Mouse (Mus musculus) brain, adult 2 months (tissue): ENCODE results near the gene Asprv1.
A peak's percentile ranks its signal among the peaks of the same experiment; 100 is the strongest.

Source experiments
- DNase-seq: peaks from one replicate; pipeline ENCODE4 v3.0.0; 2011; ENCODE audit warnings: low read depth, low spot score

Gene Asprv1

DNA sequence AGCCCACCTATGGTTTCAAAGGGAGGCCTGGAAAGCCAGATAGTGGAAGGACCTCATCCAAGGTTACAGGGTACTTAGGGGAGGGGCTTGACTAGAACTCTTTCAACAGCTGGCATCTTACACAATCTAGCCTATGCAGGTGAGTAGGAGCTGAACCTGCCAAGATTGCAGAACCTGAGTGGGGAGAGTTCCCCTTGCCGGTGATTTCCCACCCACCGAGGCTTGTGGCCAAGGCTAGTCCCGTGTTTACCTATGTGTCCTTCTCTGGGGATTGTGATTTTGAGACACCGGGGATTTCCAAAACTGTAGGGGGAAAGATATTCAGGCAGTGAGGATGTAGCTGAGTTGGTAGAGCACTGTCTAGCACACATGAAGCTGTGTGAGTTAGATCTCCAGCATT lies 12.7 kb upstream of the Asprv1 start:
- no peak for DNase-seq

DNA sequence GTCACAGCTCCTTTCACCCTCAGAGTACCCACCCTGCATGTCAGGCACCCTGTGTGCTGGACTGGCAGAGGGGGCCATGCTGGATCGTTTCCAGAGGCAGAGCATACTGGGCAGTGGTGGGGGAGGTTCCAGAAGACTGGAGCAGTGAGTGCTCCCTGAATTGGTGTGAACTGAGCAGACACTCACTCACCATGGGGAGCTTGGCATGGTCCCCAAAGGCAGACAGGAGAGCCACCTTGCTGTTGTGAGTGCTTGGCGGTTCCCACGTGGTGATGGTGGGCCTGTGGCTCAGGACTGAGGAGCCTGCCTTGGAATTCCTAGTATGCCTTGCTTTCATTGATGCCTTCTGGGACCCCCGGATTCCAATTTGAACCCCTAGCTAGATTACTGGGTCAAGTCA lies 4.8 kb upstream of the Asprv1 start:
- no peak for DNase-seq

DNA sequence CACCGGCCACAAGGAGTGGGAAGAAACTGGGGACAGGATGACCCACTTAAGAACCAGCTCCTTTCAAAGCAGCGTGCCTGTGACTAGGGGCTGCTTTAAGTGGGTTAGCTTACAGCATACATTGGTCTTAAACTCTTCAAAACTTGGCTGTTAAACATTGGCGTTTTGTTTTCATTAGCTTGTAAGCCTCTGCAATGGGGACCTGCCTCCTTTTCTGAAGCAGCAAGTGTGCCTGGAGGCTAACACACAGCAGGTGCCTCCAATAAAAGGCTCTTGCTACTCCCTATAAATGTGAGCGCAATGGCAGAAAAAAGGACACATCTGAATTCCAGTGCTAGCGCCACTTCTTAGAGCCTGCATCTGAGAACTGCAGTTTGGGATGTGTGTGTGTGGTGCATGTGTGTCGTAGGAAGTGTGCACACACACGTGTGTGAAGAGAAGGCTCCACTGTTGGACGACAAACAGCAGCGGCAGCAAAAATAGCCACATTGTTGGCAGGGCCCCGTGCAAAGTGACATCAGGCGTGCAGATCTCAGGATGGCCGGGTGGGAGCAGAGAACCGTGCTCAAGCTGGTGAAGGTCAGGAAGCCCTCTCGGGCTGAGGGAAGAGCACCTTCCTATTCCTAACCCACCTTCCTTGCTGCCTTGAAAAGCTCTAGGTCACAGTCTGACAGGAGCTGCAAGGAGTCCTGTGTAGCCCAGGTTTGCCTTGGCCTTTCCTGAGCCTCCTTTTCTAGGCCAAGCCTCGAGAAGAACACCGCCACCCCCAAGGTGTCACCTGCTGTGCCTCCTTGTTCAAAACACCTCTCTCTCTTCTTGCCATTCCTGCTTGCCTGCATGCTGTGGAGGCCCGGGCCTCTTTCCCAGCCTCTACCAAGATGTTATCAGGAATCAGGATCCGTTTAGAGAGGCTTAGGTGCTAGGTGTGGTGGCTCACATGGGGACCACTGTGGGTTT lies 3.6 kb upstream of the Asprv1 start:
- peak; percentile 86 for DNase-seq

DNA sequence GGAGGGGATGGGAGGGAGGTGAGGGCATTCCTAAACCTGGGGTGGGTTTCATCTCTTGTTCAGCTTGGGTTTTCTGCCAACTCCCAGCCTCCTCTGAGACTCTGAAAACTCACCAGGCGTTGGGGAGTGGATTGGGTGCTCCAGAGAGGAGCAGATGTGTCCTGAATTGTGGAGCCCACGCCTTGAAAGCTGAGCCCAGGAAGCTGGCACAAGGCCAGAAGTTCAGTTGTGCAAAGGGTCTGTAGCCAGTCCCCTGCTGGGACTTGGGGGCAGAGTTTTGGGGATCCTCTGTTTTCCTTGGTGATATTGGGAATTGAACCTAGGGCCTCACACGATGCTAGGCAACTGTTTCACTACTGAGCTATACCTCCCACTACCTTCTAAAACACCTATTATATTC lies 2.2 kb downstream of the Asprv1 start:
- DNase-seq = peak; percentile 37

DNA sequence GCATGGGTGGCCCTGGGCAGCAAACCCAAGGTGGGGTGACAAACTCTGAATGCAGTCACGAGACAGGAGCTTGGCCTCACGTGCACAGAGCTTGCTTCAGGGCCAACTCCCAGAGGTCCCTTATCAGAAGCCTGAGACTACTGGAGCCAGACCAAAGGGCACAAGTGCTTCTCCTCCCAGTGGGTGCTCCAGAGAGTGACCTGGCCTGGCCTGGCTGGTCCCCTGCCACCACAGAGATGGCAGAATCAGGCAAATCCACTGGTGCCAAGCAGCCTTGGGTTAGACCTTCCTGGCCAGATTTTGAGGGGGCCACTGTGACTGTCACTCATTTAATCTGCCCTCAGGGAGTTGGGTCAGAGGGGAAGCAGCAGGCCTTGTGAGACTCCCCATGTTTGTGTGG lies 8.5 kb downstream of the Asprv1 start:
- DNase-seq = no peak

DNA sequence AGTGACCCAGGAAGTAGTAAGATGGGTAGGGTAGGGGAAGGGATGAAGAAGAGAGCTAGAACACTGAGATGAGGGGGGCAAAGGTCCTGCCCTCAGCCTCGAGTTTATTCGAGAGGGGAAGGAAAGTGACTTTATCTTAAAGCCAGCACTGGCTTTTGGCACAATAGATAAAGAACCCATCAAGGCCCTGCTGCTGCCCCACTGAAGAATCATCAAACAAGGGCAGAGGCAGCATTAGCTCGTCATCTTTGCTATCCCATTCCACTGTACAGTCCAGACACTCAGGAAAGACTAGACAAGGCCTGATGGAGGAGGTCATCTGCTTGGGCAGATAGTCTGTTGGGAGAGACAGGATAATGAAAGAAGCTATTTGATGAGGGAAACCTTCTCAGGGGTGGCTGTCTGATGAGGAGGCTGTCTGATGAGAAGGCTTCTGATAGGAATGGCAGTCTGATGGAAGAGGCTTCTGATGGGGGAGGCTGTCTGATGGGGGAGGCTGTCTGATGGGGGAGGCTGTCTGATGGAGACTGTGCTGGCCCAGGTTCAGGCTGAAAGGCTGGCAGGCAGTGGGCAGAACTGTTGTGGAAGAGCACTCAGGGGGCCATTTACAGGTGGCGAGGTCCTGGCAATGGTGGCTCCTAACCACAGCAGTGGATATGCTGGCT lies 9.3 kb downstream of the Asprv1 start:
- no peak for DNase-seq

DNA sequence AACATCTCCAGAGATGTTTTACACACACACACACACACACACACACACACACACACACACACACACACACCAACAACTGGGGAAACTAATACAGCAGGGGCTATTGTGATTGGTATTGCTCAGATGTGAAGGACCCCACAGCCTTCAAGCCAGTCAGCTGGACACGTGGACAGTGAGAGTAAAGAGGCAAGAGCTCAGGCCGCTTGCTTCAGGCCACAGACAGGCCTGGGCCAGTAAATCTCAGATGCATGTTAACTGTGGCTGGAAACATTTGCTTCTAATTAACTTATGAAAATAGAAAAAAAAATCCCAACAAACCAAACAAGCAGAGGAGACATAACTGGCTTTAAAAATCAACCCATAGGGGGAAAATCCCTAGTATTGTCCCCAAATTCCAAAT lies 9.9 kb downstream of the Asprv1 start:
- DNase-seq = no peak

DNA sequence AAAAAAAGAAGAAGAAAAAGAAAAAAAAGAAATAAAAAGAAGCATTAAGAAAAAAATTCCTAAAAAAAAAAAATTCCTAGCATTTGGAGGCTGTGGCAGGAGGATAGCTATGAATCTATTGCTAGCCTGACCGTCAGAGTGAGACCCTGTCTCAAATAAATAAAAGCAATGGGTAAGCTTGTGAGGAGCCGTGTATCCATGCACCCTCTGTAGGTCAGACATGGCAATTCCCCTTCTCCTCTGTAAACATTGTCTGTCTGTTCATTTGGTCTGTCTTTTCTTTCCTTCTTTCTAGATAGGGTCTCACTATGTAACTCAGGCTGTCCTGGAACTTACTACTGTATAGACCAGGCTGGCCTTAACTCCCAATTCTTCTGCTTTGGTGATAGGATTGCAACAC lies 10.5 kb downstream of the Asprv1 start:
- peak; percentile 40 for DNase-seq

DNA sequence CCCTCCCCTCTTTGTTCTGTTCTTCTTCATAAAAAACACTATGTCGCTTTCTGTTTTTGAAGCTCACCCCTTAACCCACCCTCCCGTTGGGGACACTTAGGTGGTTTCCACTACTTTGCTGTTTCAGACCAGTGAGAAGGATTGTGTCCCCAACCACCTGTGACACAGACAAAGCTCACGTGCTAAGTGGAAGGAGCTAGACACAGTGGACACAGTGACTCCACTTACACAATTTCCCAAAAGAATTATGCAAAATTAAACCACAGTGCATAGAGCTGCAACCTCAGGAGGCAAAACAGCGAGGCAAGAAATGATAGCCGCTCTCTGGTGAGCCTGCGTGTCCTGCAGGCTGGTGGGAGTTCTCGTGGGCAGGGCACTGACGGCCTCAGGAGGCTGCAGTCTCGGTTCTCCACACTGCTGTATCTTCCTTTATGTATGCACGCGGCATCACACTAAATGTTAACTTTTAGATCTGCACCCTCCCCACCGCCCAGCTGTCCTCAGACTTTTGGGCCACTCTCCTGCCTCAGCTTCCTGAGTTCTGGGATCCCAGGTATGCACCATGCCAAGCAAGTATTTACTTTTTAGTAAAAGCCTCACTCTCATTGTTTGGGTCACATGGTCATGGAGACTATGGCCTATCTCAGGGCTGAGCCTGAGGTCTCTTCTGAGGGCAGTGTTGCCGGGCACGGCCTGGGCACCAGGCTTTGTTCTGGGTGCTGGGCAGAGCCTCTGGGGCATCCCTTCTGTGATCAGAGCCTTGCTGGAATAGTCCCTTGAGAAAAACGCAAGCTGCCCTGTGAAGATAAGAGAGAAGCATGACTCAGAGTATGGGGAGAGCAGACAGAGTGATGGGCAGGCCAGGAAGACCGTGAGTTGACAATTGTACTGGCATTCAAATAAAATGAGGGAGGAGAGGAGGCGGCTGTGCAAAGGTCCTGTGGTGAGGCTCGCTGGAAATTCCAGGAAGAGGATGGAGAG lies 11.5 kb downstream of the Asprv1 start:
- no peak for DNase-seq

DNA sequence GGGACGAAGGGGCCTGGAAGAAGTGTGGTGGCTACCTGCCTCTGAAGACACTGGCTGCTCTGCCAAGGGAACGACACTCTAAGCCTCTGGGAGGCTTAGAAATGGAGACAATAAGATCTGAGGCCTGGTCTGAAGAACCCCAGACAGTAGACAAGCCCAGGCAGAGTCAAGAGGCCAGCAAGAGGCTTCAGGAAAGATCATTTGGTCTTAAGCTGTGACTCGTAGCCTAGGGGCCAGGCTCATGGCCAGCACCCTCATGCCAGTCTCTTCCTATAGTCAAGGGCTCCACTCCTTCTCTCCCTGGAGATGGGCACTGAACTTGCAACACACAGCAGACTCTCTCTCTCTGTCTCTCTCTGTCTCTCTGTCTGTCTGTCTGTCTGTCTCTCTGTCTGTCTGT lies 12.2 kb downstream of the Asprv1 start:
- DNase-seq = no peak

DNA sequence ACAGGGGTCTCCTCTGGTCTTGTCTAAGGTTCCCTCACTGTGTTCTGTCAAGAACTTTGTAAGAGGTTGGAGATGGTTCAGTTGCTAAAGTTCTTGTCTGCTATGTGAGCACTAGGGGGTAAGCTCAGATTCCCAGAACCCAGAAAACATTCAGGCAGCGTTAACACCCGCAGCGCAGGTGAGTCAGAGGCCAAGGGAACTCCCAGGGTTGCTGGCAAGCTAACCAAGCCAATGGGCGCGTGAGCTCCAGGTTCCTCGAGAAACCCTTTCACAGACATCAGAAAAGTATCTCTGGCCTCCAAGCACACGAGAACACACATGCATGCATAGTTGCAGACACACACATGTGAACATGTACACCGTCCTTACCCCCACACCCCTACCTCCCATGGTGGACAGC lies 12.8 kb downstream of the Asprv1 start:
- no peak for DNase-seq

DNA sequence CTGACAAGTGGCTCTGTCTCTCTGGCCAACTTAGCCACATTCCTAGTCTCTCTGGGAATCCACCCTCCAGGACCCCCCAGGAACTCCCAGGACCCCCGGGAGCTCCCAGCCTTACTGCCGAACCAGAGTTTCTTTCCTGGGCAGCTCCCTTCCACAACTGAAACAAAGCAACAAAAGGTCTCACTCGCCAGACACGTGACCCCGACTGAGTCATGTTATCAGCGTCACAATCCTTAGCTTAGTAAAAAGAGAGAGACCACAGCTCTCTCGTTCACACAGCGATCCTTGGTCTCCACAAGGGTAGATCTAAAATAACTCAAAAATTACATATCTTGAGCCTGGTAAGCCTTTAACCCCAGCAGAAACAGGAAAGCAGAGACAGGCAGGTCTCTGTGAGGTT lies 13.8 kb downstream of the Asprv1 start:
- DNase-seq = no peak

DNA sequence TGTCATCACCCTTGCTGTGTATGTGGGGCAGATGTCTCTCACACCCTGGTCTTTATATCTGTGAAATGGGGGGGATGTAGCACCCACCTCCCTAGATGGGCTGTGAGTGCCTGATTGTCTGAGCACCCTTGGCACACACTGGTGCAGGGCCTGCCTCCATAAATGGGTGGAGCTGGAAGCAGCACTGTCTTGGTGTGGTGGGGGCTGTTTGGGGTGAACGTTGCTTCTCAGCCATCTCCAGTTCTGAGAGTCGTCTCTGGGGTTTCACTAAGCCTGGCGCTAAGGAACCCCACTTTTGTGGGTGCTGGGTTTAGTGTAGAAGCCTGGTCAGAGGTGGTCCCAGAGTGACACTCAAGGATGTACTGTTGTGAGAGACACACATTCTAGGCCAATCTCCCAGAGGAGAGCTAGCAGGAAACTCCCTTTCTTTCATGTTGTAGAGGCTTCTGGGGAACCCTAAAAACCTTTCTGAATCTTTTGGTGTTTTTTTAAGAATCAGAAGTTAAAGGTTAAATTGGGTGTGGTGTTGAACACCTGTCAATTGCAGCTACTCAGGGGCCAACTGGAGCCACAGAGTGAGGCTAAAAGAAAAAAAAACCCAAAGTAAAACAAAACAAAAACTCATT lies 16.9 kb downstream of the Asprv1 start:
- no peak for DNase-seq

DNA sequence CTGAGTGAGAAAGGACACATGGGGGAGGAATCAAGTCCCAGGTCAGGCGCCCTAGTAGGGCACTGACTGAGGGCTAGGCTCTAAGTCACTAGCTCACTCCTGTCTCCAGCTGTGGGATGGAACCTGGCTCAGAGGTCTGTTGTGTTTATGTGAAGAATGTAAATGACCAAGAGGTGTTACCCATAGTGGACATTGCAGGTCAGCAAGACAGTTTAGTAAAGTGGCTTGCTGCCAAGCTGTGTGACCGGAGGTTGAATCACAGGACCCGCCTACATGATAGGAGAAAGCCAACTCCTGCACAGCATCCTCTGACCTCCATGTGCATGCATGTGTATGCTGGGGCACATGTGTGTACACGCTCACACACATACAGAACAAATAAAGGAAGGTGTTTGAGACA lies 17.6 kb downstream of the Asprv1 start:
- no peak for DNase-seq

DNA sequence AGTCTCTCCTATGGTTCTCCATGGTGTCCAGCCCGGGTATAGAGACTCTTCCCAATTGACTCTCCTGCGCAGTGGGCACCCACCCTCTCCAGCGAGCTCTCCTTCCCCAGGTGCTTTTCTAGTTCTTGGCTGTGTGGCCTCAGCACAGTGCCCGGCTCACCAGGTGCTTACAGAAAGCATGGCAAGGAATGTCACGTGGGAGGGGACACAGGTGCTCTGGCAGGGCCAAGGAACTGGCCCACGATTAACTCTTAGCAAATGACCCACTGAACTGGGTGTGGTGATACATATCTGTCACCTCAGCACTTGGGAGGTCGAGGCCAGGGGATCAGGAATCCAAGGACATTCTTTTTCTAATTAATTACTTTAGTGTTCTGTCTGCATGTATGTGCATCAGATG lies 18.2 kb downstream of the Asprv1 start:
- no peak for DNase-seq

DNA sequence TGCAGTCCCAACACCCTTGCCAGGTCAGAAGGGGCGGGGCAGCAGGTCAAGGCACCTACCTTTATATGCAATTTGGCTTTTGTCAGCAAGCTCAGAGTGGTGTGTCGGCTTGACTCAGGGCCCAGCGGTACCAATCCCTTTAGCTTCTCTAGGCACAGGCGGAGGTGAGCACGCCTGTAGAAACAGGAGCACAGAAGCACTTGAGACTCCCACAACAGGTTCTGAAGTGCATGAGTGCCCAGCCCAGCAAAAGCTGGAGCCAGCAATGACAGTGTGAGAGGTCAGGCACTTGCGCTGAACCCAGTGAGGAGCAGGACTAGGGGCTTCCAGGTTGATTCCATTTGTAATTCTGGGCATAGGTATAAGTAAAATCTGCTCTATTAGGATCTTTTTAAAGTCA lies 25.1 kb downstream of the Asprv1 start:
- DNase-seq = no peak

DNA sequence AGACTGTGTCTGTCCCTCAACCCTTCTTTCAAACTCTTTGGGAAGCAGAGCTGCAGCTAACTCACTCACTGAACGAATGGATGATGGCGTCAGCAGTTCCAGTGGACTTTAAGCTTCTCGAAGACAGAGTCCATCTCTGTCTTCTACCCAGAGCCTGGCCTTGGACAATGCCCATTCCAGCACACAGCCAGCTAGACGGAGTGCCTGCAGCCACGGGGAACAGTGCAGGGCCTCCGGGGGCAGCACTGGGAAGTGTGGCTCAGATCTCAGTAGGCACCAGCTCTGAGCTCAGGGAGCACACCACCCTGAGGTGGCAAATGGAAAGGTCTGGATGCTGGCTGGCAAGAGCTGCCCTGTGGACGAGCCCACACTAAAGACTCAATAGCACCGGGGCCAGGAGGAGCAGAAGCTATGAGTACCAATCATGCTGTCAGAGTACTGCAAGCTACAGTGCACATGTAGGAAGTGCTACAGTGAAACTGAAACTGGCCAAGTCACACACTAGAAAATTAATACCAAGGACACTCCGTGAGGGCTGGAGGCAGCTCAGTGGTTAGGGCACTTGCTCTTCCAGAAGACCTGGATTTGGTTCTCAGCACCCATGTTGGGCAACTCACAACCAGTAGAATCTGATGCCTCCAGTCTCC lies 26.4 kb downstream of the Asprv1 start:
- DNase-seq = no peak

DNA sequence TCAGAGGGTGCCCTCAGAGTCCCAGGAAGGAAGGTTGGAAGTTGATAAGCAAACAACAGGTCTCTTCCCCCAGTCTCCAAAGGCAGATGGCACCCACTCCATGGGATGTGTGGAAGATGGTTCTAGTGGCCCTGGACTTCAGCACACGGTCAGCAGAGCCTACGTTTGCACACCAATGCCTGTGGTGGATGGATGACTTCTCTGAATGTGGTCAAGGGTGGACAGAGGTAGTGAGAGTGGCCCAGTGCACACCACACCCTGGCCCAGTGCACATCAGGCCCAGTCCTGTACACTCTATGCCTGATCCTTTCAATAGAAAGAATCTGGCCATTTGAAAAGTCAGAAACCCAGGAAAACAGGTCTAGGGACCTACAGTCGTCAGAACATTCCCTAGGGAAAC lies 30.5 kb downstream of the Asprv1 start:
- DNase-seq = no peak

DNA sequence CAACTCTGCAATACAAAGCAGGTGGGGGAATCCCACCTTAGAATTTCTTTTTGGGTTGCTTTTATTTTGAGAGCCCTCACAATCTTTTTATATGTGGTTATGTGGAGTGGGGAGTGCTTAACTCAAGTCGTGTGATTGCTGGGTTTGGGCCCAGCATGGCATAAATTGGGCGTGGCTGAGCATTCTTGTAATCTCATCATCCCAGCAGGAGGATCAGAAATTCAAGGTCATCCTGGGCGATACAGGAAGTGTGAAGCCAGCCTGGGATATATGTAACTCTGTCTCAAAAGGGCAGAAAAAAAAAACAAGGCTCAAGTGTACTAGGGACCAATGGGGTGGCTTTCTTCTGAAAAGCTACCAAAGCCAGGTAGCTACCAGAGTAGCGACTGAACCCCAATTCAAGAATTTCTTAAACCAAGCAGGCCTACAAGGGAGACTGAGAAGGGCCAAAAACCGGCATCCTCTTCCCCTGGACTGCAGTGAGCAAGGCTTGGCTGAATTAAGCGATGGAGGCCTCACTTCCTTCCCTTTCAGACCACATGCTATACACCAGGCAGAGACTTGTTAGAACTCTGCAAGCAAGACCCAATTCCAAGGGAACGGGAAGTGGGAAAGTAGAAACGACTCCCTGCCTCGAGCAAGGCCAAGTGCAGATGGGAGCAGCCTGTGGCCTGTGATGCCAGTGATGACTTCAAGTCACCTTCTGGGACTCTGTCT lies 32.4 kb downstream of the Asprv1 start:
- no peak for DNase-seq

DNA sequence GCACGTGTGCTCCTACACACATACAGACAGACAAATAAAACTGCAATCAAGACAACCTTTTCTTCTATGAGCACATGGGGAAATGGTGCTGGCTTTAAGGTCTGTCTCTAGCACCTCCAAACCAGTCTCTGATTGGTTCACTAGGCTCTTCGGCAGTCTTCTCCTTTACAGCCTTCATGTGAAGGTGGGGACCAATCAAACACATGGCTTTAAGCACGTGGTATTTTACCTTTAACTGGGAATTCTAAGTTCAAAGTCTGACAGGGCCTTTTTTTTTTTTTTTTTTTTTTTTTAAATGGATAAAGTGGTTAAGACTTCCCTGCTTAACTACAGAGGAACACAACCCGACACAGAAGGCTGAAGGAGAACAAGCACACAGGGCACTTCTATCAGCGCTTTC lies 37.1 kb downstream of the Asprv1 start:
- no peak for DNase-seq
